Mouse (Mus musculus): ENCODE results near the gene Cabp1. TPM values are rescaled to one million over a fixed set of nuclear protein-coding genes. Genes with fewer than 3 reads are reported as not detected.

The Cabp1 gene
- 17.4 and 23.1 TPM in 2 replicates for polyA plus RNA-seq (2015; fragmentation: Nextera tagmentation; extraction: Ambion mirVana)

GRCm38 (mm10) chr5:115193669-115194625 is at the start of gene Cabp1:
Gene Cabp1 (minus strand): TSS chr5:115194381.
- under 1% methylated on average over 95 of the region's 116 CpGs for WGBS
- H3K27me3 ChIP-seq (replicated peaks): peaks cover 5% of the 10 kb centered on the region; the same call in 1 of the 2 replicates
- H3K9me3 ChIP-seq (replicated peaks): no peaks in the 10 kb centered on the region
- peak within 1 kb of the TSS; percentile 99 for H3K4me2 ChIP-seq
- H3K27ac ChIP-seq (replicated peaks): peak within 1 kb of the TSS; percentile 81
- peak within 1 kb of the TSS; percentile 68 for H3K4me3 ChIP-seq (replicated peaks)
- H3K4me1 ChIP-seq: peaks cover 42% of the 10 kb centered on the region
- H3K9ac ChIP-seq (replicated peaks): peak within 1 kb of the TSS; percentile 82
- no peaks in the 10 kb centered on the region for H3K36me3 ChIP-seq
- ATAC-seq (ENCODE audit: low FRiP score): peak; percentile 73

DNA sequence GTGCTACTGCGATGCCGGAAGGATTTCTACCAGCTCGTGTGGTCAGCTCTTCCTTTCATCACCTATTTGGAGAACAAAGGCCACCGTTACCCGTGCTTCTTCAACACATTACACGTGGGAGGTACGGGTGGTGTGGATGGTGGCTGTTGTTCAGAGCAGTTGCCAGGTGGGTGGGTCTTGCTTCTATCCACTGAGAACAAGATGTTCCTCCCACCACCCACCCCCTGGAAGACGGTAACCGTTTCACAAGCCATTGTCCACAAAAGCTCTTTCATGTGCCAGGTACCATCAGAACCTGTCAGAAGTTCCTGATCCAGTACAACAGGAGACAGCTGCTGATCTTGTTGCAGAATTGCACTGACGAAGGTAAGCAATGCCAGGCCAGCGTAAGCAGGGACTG is 46.0 kb upstream of the Cabp1 start:
- WGBS: 86% methylated on average over 11 of the region's 11 CpGs
- Histone ChIP-seq H3K27me3 (replicated peaks) (no peaks in the 10 kb centered on the region), H3K4me2 (no peak overlapping the region), H3K36me3 (peaks cover 52% of the 10 kb centered on the region), H3K4me1 (peaks cover 26% of the 10 kb centered on the region), H3K27ac (replicated peaks) (no peak overlapping the region), H3K9me3 (replicated peaks) (no peaks in the 10 kb centered on the region), H3K4me3 (replicated peaks) (no peak overlapping the region), H3K9ac (replicated peaks) (no peak overlapping the region)
- ATAC-seq (ENCODE audit: low FRiP score): no peak

DNA sequence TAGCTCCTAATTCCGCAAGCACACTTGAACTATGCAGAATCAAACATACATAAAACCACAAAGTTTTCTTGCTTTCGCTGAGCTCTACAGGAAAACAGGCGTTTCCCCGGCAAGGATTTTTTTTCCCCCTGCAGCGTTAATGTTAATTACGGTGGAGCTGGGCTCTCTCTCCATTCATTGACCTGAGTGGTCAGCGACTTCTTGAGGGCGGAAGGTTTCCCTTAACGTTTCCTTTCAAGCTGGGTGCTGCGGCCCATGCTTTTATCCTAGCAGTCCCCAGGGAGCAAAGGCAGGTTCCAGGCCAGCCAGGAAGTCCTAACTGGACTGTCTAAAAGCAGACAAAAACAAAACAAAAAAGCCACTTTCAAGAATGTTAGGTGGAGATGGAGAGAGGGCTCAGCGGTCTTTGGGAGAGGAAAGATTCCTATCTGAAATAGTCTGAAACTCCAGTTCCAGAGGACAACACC is 44.6 kb upstream of the Cabp1 start:
- peak overlapping the region; percentile 88 for H3K4me2 ChIP-seq
- no peak overlapping the region for H3K27ac ChIP-seq (replicated peaks)
- H3K4me3 ChIP-seq (replicated peaks): peak overlapping the region; percentile 82
- H3K36me3 ChIP-seq: peaks cover 38% of the 10 kb centered on the region
- H3K27me3 ChIP-seq (replicated peaks): no peaks in the 10 kb centered on the region
- no peaks in the 10 kb centered on the region for H3K9me3 ChIP-seq (replicated peaks)
- peaks cover 31% of the 10 kb centered on the region for H3K4me1 ChIP-seq
- no peak for ATAC-seq (ENCODE audit: low FRiP score)
- WGBS: 6% methylated on average over 11 of the region's 11 CpGs
- H3K9ac ChIP-seq (replicated peaks): peak overlapping the region; percentile 78

- under 1% methylated on average over 85 of the region's 88 CpGs for whole genome bisulfite sequencing
- Histone ChIP-seq H3K9ac (replicated peaks) (peak overlapping the region; percentile 78), H3K9me3 (replicated peaks) (no peaks in the 10 kb centered on the region), H3K4me2 (peak overlapping the region; percentile 88), H3K4me1 (peaks cover 31% of the 10 kb centered on the region), H3K27ac (replicated peaks) (peak overlapping the region; percentile 82), H3K27me3 (replicated peaks) (no peaks in the 10 kb centered on the region), H3K4me3 (replicated peaks) (peak overlapping the region; percentile 82), H3K36me3 (peaks cover 31% of the 10 kb centered on the region)
- peak; percentile 83 for ATAC-seq (ENCODE audit: low FRiP score)
Measured at GRCm38 (mm10) chr5:115237803-115238728, 43.9 kb upstream of the Cabp1 start.

- WGBS: 1% methylated on average over 21 of the region's 21 CpGs
- peak; percentile 76 for ATAC-seq (ENCODE audit: low FRiP score)
- Histone ChIP-seq H3K9ac (replicated peaks) (peak within 1 kb of the TSS; percentile 42), H3K4me2 (peak within 1 kb of the TSS; percentile 79), H3K36me3 (peaks cover 9% of the 10 kb centered on the region), H3K27me3 (replicated peaks) (no peaks in the 10 kb centered on the region), H3K27ac (replicated peaks) (peak within 1 kb of the TSS; percentile 74), H3K4me1 (peaks cover 31% of the 10 kb centered on the region), H3K4me3 (replicated peaks) (peak within 1 kb of the TSS; percentile 50), H3K9me3 (replicated peaks) (no peaks in the 10 kb centered on the region)
Measured at GRCm38 (mm10) chr5:115235786-115236263, 41.6 kb upstream of the Cabp1 start, which contains the start of gene Pop5. Gene Pop5 (plus strand): TSS chr5:115235836.

DNA sequence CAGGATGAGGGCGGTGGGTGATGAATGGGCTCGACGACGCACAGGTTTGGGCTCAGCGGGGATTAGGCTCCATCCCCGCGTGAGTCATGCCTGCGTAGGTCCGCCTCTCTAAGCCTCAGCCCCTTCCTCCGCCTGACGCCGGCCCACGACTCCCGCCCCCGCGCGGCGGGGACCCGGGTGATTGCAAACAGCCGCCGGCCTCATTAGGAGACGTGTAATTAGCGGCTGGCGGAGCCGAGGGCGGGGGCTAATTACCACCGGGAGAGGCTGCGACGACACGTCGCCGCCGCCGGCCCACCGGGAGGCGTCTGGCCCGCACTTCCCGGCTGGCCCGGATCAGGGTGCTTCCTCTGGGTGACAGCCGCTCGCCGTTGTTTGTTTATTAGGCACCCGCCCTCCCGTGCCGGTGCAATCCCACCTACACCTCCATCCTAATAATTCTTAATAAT is 41.2 kb upstream of the Cabp1 start:
- Histone ChIP-seq H3K9me3 (replicated peaks) (no peaks in the 10 kb centered on the region), H3K4me2 (peak overlapping the region; percentile 79), H3K4me1 (peaks cover 31% of the 10 kb centered on the region), H3K36me3 (peaks cover 4% of the 10 kb centered on the region), H3K27me3 (replicated peaks) (no peaks in the 10 kb centered on the region), H3K4me3 (replicated peaks) (peak overlapping the region; percentile 50), H3K9ac (replicated peaks) (peak overlapping the region; percentile 42), H3K27ac (replicated peaks) (peak overlapping the region; percentile 74)
- whole genome bisulfite sequencing: under 1% methylated on average over 44 of the region's 45 CpGs
- peak; percentile 59 for ATAC-seq (ENCODE audit: low FRiP score)

- Histone ChIP-seq H3K4me1 (peaks cover 31% of the 10 kb centered on the region), H3K9me3 (replicated peaks) (no peaks in the 10 kb centered on the region), H3K27me3 (replicated peaks) (no peaks in the 10 kb centered on the region), H3K4me2 (0 out of 2 replicates have a peak overlapping the region, but pooled peaks have one; percentile 79), H3K27ac (replicated peaks) (no peak overlapping the region), H3K9ac (replicated peaks) (no peak overlapping the region), H3K4me3 (replicated peaks) (no peak overlapping the region), H3K36me3 (no peaks in the 10 kb centered on the region)
- WGBS: 49% methylated on average over 6 of the region's 6 CpGs
- no peak for ATAC-seq (ENCODE audit: low FRiP score)
Measured at GRCm38 (mm10) chr5:115234519-115234918, 40.3 kb upstream of the Cabp1 start.

GRCm38 (mm10) chr5:115233031-115233780 is 39.0 kb upstream of the Cabp1 start:
- no peak for ATAC-seq (ENCODE audit: low FRiP score)
- WGBS: 91% methylated on average over 14 of the region's 14 CpGs
- H3K4me1 ChIP-seq: peaks cover 23% of the 10 kb centered on the region

GRCm38 (mm10) chr5:115232516-115232915 is 38.3 kb upstream of the Cabp1 start:
- ATAC-seq (ENCODE audit: low FRiP score): no peak
- Histone ChIP-seq H3K4me2 (no peak overlapping the region), H3K4me3 (replicated peaks) (no peak overlapping the region), H3K27me3 (replicated peaks) (no peaks in the 10 kb centered on the region), H3K9me3 (replicated peaks) (no peaks in the 10 kb centered on the region), H3K9ac (replicated peaks) (no peak overlapping the region), H3K27ac (replicated peaks) (no peak overlapping the region), H3K36me3 (no peaks in the 10 kb centered on the region), H3K4me1 (peaks cover 21% of the 10 kb centered on the region)
- WGBS: 61% methylated on average over 6 of the region's 6 CpGs

More at GRCm38 (mm10) chr5:115233031-115233780, 39.0 kb upstream of the Cabp1 start:
- no peaks in the 10 kb centered on the region for H3K27me3 ChIP-seq (replicated peaks)
- no peaks in the 10 kb centered on the region for H3K36me3 ChIP-seq
- no peak overlapping the region for H3K9ac ChIP-seq (replicated peaks)
- no peaks in the 10 kb centered on the region for H3K9me3 ChIP-seq (replicated peaks)
- H3K4me2 ChIP-seq: no peak overlapping the region
- no peak overlapping the region for H3K27ac ChIP-seq (replicated peaks)
- no peak overlapping the region for H3K4me3 ChIP-seq (replicated peaks)

- Histone ChIP-seq H3K9me3 (replicated peaks) (no peaks in the 10 kb centered on the region), H3K4me1 (peaks cover 18% of the 10 kb centered on the region), H3K27ac (replicated peaks) (no peak overlapping the region), H3K9ac (replicated peaks) (no peak overlapping the region), H3K4me2 (no peak overlapping the region), H3K36me3 (no peaks in the 10 kb centered on the region), H3K4me3 (replicated peaks) (no peak overlapping the region), H3K27me3 (replicated peaks) (no peaks in the 10 kb centered on the region)
- no peak for ATAC-seq (ENCODE audit: low FRiP score)
- 41% methylated on average over 16 of the region's 16 CpGs for WGBS
Measured at GRCm38 (mm10) chr5:115231552-115232120, 37.5 kb upstream of the Cabp1 start.
